Mouse (Mus musculus) stomach, postnatal 0 days (tissue): Measurements from ENCODE around the gene AI481877. TPM values are rescaled to one million over a fixed set of nuclear protein-coding genes. Genes with fewer than 3 reads are reported as not detected.

Experiments used
- ATAC-seq: fragments of 200-750 bp; cut with Nextera tagmentation; 2 replicates; pipeline ENCODE4 v1.8.0; 2017; ENCODE audit not compliant: low FRiP score, low TSS enrichment
- DNase-seq: peaks from one replicate; pipeline ENCODE4 v3.0.0-alpha.2; 2016; ENCODE audit warnings: low spot score
- H3K27ac ChIP-seq: fragments of 300-500 bp; sonication (generic); replicated peaks from 2 replicates; pipeline ENCODE4 v1.5.1; 2014; ENCODE audit warnings: mild to moderate bottlenecking, control low read depth
- H3K27me3 ChIP-seq: fragments of 300-500 bp; sonication (generic); 2 replicates; pipeline ENCODE4 v1.6.1; 2014; ENCODE audit warnings: low read length; ENCODE audit not compliant: control insufficient read depth, insufficient read depth
- H3K36me3 ChIP-seq: fragments of 300-500 bp; sonication (generic); 2 replicates; pipeline ENCODE4 v1.6.1; 2014; ENCODE audit warnings: low read length, mixed read lengths; ENCODE audit not compliant: control insufficient read depth, insufficient read depth
- H3K4me1 ChIP-seq: fragments of 300-500 bp; sonication (generic); replicated peaks from 2 replicates; pipeline ENCODE4 v1.6.1; 2014; ENCODE audit warnings: antibody characterized with exemption; ENCODE audit not compliant: control insufficient read depth, insufficient read depth
- H3K4me2 ChIP-seq: fragments of 300-500 bp; sonication (generic); replicated peaks from 2 replicates; pipeline ENCODE4 v1.6.1; 2014; ENCODE audit warnings: low read depth, mild to moderate bottlenecking, control low read depth, moderate library complexity
- H3K4me3 ChIP-seq: fragments of 300-500 bp; sonication (generic); 2 replicates; pipeline ENCODE4 v1.5.1; 2014; ENCODE audit warnings: low read depth, low read length, control low read depth
- H3K9ac ChIP-seq: fragments of 300-500 bp; sonication (generic); 2 replicates; pipeline ENCODE4 v1.6.1; 2014; ENCODE audit warnings: mild to moderate bottlenecking, low read length, control low read depth, mixed read lengths
- H3K9me3 ChIP-seq: fragments of 300-500 bp; sonication (generic); 2 replicates; pipeline ENCODE4 v1.6.1; 2016; ENCODE audit warnings: low read length; ENCODE audit not compliant: control insufficient read depth
- CTCF ChIP-seq: IDR thresholded peaks from 2 replicates; pipeline ENCODE4 v1.5.1; 2016; ENCODE audit warnings: antibody characterized with exemption, low read depth, mild to moderate bottlenecking, moderate library complexity
- EP300 ChIP-seq: optimal IDR thresholded peaks from 2 replicates; pipeline ENCODE3; 2016; ENCODE audit warnings: antibody characterized with exemption
- WGBS: fragments of 180-500 bp; shearing (Covaris S2); extraction: QIAGEN DNeasy Blood & Tissue Kit; methylation state at CpG from one replicate; pipeline ENCODE4 v1.1.7; 2014; 5-methylcytosine and 5-hydroxymethylcytosine counted together
- polyA plus RNA-seq: library from polyadenylated mRNA; unstranded; fragments of >200 nt; fragmentation: Nextera tagmentation; extraction: Ambion mirVana; gene quantifications from 2 replicates; pipeline ENCODE4 v1.2.1, GENCODE M21; 2015

Gene AI481877
- polyA plus RNA-seq, 1 experiment from 2014 or later, result 1.2 TPM

GRCm38 (mm10) chr4:59035786-59036350, 102.9 kb downstream of the AI481877 start:
- Histone ChIP-seq H3K4me2 (peak overlapping the region; percentile 72), H3K9ac (peak overlapping the region; percentile 87), H3K9me3 (no peaks in the 10 kb centered on the region), H3K36me3 (no peaks in the 10 kb centered on the region), H3K4me1 (no peaks in the 10 kb centered on the region), H3K4me3 (peak overlapping the region; percentile 82), H3K27ac (no peak overlapping the region), H3K27me3 (no peaks in the 10 kb centered on the region)
- DNase-seq (no peak), ATAC-seq (no peak)
- 60% methylated on average over 18 of the region's 18 CpGs for WGBS
- TF ChIP-seq EP300 (no peak), CTCF (no peak)

- H3K4me2 ChIP-seq, result peak within 1 kb of the TSS; percentile 72
- DNase-seq (peak; percentile 68), ATAC-seq (peak; percentile 90)
- H3K27me3 ChIP-seq, result no peaks in the 10 kb centered on the region
- no peaks in the 10 kb centered on the region for H3K4me1 ChIP-seq
- H3K27ac ChIP-seq, result peak within 1 kb of the TSS; percentile 84
- no peak for TF ChIP-seq EP300
- TF ChIP-seq CTCF, result peak; percentile 16; the same call in 1 of the 2 replicates
- peak within 1 kb of the TSS; percentile 87 for H3K9ac ChIP-seq
- no peaks in the 10 kb centered on the region for H3K36me3 ChIP-seq
- WGBS, result 5% methylated on average over 75 of the region's 76 CpGs
- peak within 1 kb of the TSS; percentile 82 for H3K4me3 ChIP-seq
- H3K9me3 ChIP-seq, result no peaks in the 10 kb centered on the region
Measured at GRCm38 (mm10) chr4:59034918-59035785, 103.6 kb downstream of the AI481877 start, which contains the start of gene Gng10. TSS of gene Gng10 (plus strand) at chr4:59035088.

GRCm38 (mm10) chr4:59034325-59034917, 104.4 kb downstream of the AI481877 start:
- TF ChIP-seq CTCF, result no peak
- TF ChIP-seq EP300, result no peak
- Histone ChIP-seq H3K27ac (no peak overlapping the region), H3K4me3 (peak overlapping the region; percentile 82), H3K27me3 (no peaks in the 10 kb centered on the region), H3K4me2 (peak overlapping the region; percentile 72), H3K4me1 (no peaks in the 10 kb centered on the region), H3K9ac (no peak overlapping the region), H3K36me3 (no peaks in the 10 kb centered on the region), H3K9me3 (no peaks in the 10 kb centered on the region)
- WGBS, result 74% methylated on average over 10 of the region's 10 CpGs
- ATAC-seq (no peak), DNase-seq (no peak)

GRCm38 (mm10) chr4:59016922-59017321, 121.9 kb downstream of the AI481877 start:
- Histone ChIP-seq H3K27me3 (no peaks in the 10 kb centered on the region), H3K27ac (no peak overlapping the region), H3K9ac (no peak overlapping the region), H3K4me1 (no peaks in the 10 kb centered on the region), H3K9me3 (no peaks in the 10 kb centered on the region), H3K4me2 (no peak overlapping the region), H3K4me3 (no peak overlapping the region), H3K36me3 (peaks cover 7% of the 10 kb centered on the region)
- ATAC-seq (no peak), DNase-seq (no peak)
- 84% methylated on average over 2 of the region's 2 CpGs for WGBS
- no peak for TF ChIP-seq CTCF
- TF ChIP-seq EP300, result no peak

GRCm38 (mm10) chr4:59015181-59015580, 123.6 kb downstream of the AI481877 start:
- DNase-seq, result no peak
- no peaks in the 10 kb centered on the region for H3K9me3 ChIP-seq
- H3K4me3 ChIP-seq, result no peak overlapping the region
- no peak overlapping the region for H3K27ac ChIP-seq
- 90% methylated on average over 3 of the region's 3 CpGs for WGBS
- H3K4me1 ChIP-seq, result no peaks in the 10 kb centered on the region
- no peaks in the 10 kb centered on the region; the same call in 1 of the 2 replicates for H3K36me3 ChIP-seq
- H3K27me3 ChIP-seq, result no peaks in the 10 kb centered on the region
- H3K4me2 ChIP-seq, result no peak overlapping the region
- no peak overlapping the region for H3K9ac ChIP-seq
- ATAC-seq, result no peak
- TF ChIP-seq CTCF (no peak), EP300 (no peak)
